Mouse (Mus musculus): ENCODE results near the gene Serinc3. TPM values are rescaled to one million over a fixed set of nuclear protein-coding genes. Genes with fewer than 3 reads are reported as not detected.
"Not testable (repeated sequence)": the region's sequence is repeated elsewhere in the genome, so short reads cannot be mapped to it uniquely, and the experiment has no call there.

The Serinc3 gene
- polyA plus RNA-seq, 1 experiment, result 88.9 TPM

GRCm38 (mm10) chr2:163691846-163692605 lies 47.1 kb upstream of the Serinc3 start:
- H3K36me3 ChIP-seq (ENCODE audit: control insufficient read depth, insufficient read depth), result no peaks in the 10 kb centered on the region
- no peaks in the 10 kb centered on the region for H3K27me3 ChIP-seq (ENCODE audit: control insufficient read depth, insufficient read depth, insufficient read length)
- peaks cover 32% of the 10 kb centered on the region for H3K79me2 ChIP-seq (ENCODE audit: control insufficient read depth, insufficient read depth)
- H3ac ChIP-seq (ENCODE audit: control insufficient read depth, insufficient read length), result no peak overlapping the region
- no peak overlapping the region for H3K4me2 ChIP-seq (ENCODE audit: low read depth)
- TF ChIP-seq E2F4 (IDR thresholded peaks at IDR 0.05; ENCODE audit: insufficient read depth) (no peak), POLR2A (IDR thresholded peaks at IDR 0.05; ENCODE audit: insufficient read length, low read depth) (no peak), MYOG (IDR thresholded peaks at IDR 0.05; ENCODE audit: control insufficient read depth in 1 of 3, insufficient read depth in 1 of 3, insufficient read length in 2 of 3, low read depth in 2 of 3) (no peak), POLR2AphosphoS2 (IDR thresholded peaks at IDR 0.05; ENCODE audit: insufficient read length, low read depth) (no peak), USF1 (IDR thresholded peaks at IDR 0.05; ENCODE audit: low read depth) (no peak), MAX (IDR thresholded peaks at IDR 0.05; ENCODE audit: low read depth) (no peak), CEBPB (IDR thresholded peaks at IDR 0.05; ENCODE audit: insufficient read depth, poor library complexity, severe bottlenecking) (no peak), SRF (IDR thresholded peaks at IDR 0.05; ENCODE audit: control insufficient read depth, insufficient read length, low read depth) (no peak), TCF3 (IDR thresholded peaks at IDR 0.05; ENCODE audit: insufficient read length, low read depth) (no peak), REST (IDR thresholded peaks at IDR 0.05; ENCODE audit: insufficient read depth, insufficient read length) (no peak), MYOD1 (IDR thresholded peaks at IDR 0.05; ENCODE audit: control insufficient read depth in 1 of 3, insufficient read length in 2 of 3, low read depth in 2 of 3) (no peak), TCF12 (IDR thresholded peaks at IDR 0.05; ENCODE audit: insufficient read depth, poor library complexity, severe bottlenecking) (no peak)
- H3K4me3 ChIP-seq, result no peak overlapping the region

- no peak overlapping the region for H3K4me2 ChIP-seq (ENCODE audit: low read depth)
- H3K36me3 ChIP-seq (ENCODE audit: control insufficient read depth, insufficient read depth), result no peaks in the 10 kb centered on the region
- no peak overlapping the region for H3ac ChIP-seq (ENCODE audit: control insufficient read depth, insufficient read length)
- no peak overlapping the region for H3K4me3 ChIP-seq
- peaks cover 28% of the 10 kb centered on the region for H3K79me2 ChIP-seq (ENCODE audit: control insufficient read depth, insufficient read depth)
- TF ChIP-seq REST (IDR thresholded peaks at IDR 0.05; ENCODE audit: insufficient read depth, insufficient read length) (no peak), TCF12 (IDR thresholded peaks at IDR 0.05; ENCODE audit: insufficient read depth, poor library complexity, severe bottlenecking) (no peak), USF1 (IDR thresholded peaks at IDR 0.05; ENCODE audit: low read depth) (no peak), TCF3 (IDR thresholded peaks at IDR 0.05; ENCODE audit: insufficient read length, low read depth) (no peak), CEBPB (IDR thresholded peaks at IDR 0.05; ENCODE audit: insufficient read depth, poor library complexity, severe bottlenecking) (no peak), MYOG (IDR thresholded peaks at IDR 0.05; ENCODE audit: control insufficient read depth in 1 of 3, insufficient read depth in 1 of 3, insufficient read length in 2 of 3, low read depth in 2 of 3) (no peak), E2F4 (IDR thresholded peaks at IDR 0.05; ENCODE audit: insufficient read depth) (no peak), POLR2AphosphoS2 (IDR thresholded peaks at IDR 0.05; ENCODE audit: insufficient read length, low read depth) (no peak)
- no peaks in the 10 kb centered on the region for H3K27me3 ChIP-seq (ENCODE audit: control insufficient read depth, insufficient read depth, insufficient read length)
These were observed 45.7 kb upstream of the Serinc3 start for GRCm38 (mm10) chr2:163690409-163691304.

GRCm38 (mm10) chr2:163689771-163690170 lies 44.8 kb upstream of the Serinc3 start:
- no peak overlapping the region for H3ac ChIP-seq (ENCODE audit: control insufficient read depth, insufficient read length)
- H3K27me3 ChIP-seq (ENCODE audit: control insufficient read depth, insufficient read depth, insufficient read length), result no peaks in the 10 kb centered on the region
- H3K36me3 ChIP-seq (ENCODE audit: control insufficient read depth, insufficient read depth), result no peaks in the 10 kb centered on the region
- TF ChIP-seq POLR2AphosphoS2 (IDR thresholded peaks at IDR 0.05; ENCODE audit: insufficient read length, low read depth), result no peak
- TF ChIP-seq SRF (IDR thresholded peaks at IDR 0.05; ENCODE audit: control insufficient read depth, insufficient read length, low read depth), result no peak
- no peak for TF ChIP-seq E2F4 (IDR thresholded peaks at IDR 0.05; ENCODE audit: insufficient read depth)
- TF ChIP-seq MYOD1 (IDR thresholded peaks at IDR 0.05; ENCODE audit: control insufficient read depth in 1 of 3, insufficient read length in 2 of 3, low read depth in 2 of 3), result no peak
- TF ChIP-seq TCF12 (IDR thresholded peaks at IDR 0.05; ENCODE audit: insufficient read depth, poor library complexity, severe bottlenecking), result no peak
- no peak overlapping the region for H3K4me2 ChIP-seq (ENCODE audit: low read depth)
- H3K79me2 ChIP-seq (ENCODE audit: control insufficient read depth, insufficient read depth), result peaks cover 19% of the 10 kb centered on the region
- H3K4me3 ChIP-seq, result no peak overlapping the region

GRCm38 (mm10) chr2:163688377-163688776 lies 43.4 kb upstream of the Serinc3 start:
- not testable (repeated sequence) for H3K4me2 ChIP-seq (ENCODE audit: low read depth); H3K27me3 ChIP-seq (ENCODE audit: control insufficient read depth, insufficient read depth, insufficient read length); H3ac ChIP-seq (ENCODE audit: control insufficient read depth, insufficient read length); H3K36me3 ChIP-seq (ENCODE audit: control insufficient read depth, insufficient read depth); H3K4me3 ChIP-seq
- peaks cover 14% of the 10 kb centered on the region for H3K79me2 ChIP-seq (ENCODE audit: control insufficient read depth, insufficient read depth)

- no peak overlapping the region for H3ac ChIP-seq (ENCODE audit: control insufficient read depth, insufficient read length)
- H3K36me3 ChIP-seq (ENCODE audit: control insufficient read depth, insufficient read depth), result no peaks in the 10 kb centered on the region
- H3K4me3 ChIP-seq, result no peak overlapping the region
- H3K27me3 ChIP-seq (ENCODE audit: control insufficient read depth, insufficient read depth, insufficient read length), result no peaks in the 10 kb centered on the region
- peak overlapping the region; percentile 69 for H3K4me2 ChIP-seq (ENCODE audit: low read depth)
- TF ChIP-seq MYOD1 (IDR thresholded peaks at IDR 0.05; ENCODE audit: control insufficient read depth in 1 of 3, insufficient read length in 2 of 3, low read depth in 2 of 3), result no peak
- TF ChIP-seq TCF3 (IDR thresholded peaks at IDR 0.05; ENCODE audit: insufficient read length, low read depth), result no peak
- no peak for TF ChIP-seq E2F4 (IDR thresholded peaks at IDR 0.05; ENCODE audit: insufficient read depth)
- TF ChIP-seq TCF12 (IDR thresholded peaks at IDR 0.05; ENCODE audit: insufficient read depth, poor library complexity, severe bottlenecking), result no peak
- no peak for TF ChIP-seq REST (IDR thresholded peaks at IDR 0.05; ENCODE audit: insufficient read depth, insufficient read length)
- no peak for TF ChIP-seq POLR2A (IDR thresholded peaks at IDR 0.05; ENCODE audit: insufficient read length, low read depth)
- no peak for TF ChIP-seq MYOG (IDR thresholded peaks at IDR 0.05; ENCODE audit: control insufficient read depth in 1 of 3, insufficient read depth in 1 of 3, insufficient read length in 2 of 3, low read depth in 2 of 3)
- no peak for TF ChIP-seq POLR2AphosphoS2 (IDR thresholded peaks at IDR 0.05; ENCODE audit: insufficient read length, low read depth)
- no peak for TF ChIP-seq SRF (IDR thresholded peaks at IDR 0.05; ENCODE audit: control insufficient read depth, insufficient read length, low read depth)
- no peak for TF ChIP-seq CEBPB (IDR thresholded peaks at IDR 0.05; ENCODE audit: insufficient read depth, poor library complexity, severe bottlenecking)
- TF ChIP-seq MAX (IDR thresholded peaks at IDR 0.05; ENCODE audit: low read depth), result no peak
- no peak for TF ChIP-seq USF1 (IDR thresholded peaks at IDR 0.05; ENCODE audit: low read depth)
- H3K79me2 ChIP-seq (ENCODE audit: control insufficient read depth, insufficient read depth), result peaks cover 28% of the 10 kb centered on the region
These were observed 42.0 kb upstream of the Serinc3 start for GRCm38 (mm10) chr2:163686886-163687285.

All from myocyte (in vitro differentiated cells).